Mouse (Mus musculus) right cerebral cortex, postnatal 10 days (tissue): ENCODE results near the gene Rin3.
A peak's percentile ranks its signal among the peaks of the same experiment; 100 is the strongest.

ENCODE experiments used
- DNase-seq, 2 experiments: peaks; one replicate each; pipeline ENCODE4 v3.0.0; 2021; ENCODE audit warnings: low spot score in 2 of 2

The Rin3 gene

GRCm38 (mm10) chr12:102280867-102281503, 1.9 kb upstream of the Rin3 start:
- no peak for DNase-seq

GRCm38 (mm10) chr12:102282126-102282525, 722 bp upstream of the Rin3 start:
- no peak for DNase-seq

- DNase-seq, result peak in 1 of 2 experiments; percentile 45
Observed at GRCm38 (mm10) chr12:102283483-102284266, 827 bp downstream of the Rin3 start.

DNA sequence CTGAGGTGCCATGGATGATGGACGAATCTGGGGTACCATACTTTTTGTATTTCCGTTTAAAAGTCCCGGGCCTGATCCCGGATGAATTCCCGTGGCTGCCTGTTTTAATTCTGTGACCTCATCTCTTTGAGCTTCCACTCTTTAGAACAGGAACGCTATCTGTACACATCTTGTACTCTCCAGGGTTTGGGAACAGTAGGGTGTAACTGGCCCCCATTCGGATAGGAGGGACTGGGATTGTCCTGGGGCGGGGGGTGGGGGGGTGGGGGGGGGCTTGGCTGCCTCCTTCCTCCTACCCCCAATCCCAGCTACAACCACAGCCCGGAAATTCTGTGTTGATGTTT, 1.4 kb downstream of the Rin3 start:
- DNase-seq, result no peak

GRCm38 (mm10) chr12:102284618-102285159, 1.8 kb downstream of the Rin3 start:
- DNase-seq, result no peak

GRCm38 (mm10) chr12:102285318-102285717, 2.5 kb downstream of the Rin3 start:
- no peak for DNase-seq

GRCm38 (mm10) chr12:102285779-102286178, 2.9 kb downstream of the Rin3 start:
- no peak for DNase-seq

DNA sequence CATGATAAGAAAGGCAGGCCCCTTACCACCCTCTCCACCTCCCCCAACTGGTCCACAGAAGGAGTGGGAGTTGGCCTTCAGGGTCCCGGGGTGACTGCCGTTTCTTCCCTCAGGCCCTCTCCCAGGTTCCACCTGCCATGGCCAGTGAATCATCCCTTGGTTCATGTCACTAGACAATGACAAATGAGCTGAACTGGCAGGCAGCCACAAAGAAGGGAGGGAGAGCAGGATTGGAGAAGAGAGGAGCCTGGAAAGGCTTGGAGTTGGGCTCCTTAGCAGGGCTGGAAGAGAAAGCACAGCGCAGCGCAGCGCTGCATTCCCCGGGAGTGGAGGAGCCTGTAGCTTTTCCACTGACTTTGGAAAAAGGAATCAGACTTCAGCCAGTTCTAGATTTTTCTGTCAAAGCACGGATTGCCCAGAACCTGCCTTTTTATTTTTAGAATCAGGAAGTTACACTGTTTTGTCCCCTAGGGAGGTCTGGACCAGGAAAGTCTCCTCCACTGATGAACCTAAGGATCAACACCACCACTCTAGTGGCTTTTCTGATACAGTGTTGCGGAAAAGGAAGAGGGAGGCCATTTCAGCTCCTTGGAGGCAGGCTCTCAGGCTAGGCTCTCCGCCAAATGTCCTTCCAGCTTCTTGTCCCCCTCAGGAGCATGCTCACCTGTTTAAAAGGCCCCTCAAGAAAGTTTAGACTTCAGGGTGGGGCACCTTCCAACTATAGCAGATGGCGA, 4.0 kb downstream of the Rin3 start:
- DNase-seq, result peak in 1 of 2 experiments; percentile 53

GRCm38 (mm10) chr12:102287904-102288602, 5.2 kb downstream of the Rin3 start:
- DNase-seq, result no peak

DNA sequence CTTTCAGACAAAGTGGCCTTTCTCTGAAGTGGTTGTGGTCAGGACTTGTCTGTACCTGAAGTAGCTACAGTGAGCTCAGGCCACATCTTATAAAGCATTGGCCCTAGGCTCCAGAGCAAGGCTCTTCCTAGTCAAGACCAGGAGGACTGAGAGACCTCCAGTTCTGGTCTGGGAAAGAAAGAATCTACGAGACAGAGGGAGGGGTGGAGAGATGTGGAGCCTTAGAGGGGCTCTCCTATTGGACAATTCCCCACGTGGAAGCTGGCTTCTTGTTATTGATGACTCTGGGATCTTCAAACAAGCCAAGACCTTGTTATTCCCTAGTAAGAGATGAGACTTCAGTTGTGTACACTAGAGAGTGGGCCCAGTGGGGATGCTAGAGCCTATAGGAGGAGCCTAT, 6.0 kb downstream of the Rin3 start:
- no peak for DNase-seq

DNA sequence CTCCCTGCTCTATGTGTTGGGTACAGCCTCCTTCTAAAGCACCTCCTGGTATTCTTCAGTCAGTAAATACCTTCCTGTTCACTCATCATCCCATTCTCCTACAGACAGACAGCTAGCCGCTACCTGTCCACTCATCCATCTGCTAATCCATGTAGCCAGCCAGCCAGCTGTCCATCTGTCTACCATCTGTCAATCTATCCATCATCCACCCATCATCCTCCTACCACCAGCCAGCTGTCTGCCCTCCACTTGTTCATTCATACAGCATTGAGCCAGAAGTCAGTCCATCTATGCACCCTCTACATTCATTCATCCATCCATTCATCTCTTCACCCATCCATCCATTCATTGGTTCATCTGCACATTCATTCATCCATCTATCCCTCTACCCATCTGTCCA, 6.7 kb downstream of the Rin3 start:
- DNase-seq, result no peak

DNA sequence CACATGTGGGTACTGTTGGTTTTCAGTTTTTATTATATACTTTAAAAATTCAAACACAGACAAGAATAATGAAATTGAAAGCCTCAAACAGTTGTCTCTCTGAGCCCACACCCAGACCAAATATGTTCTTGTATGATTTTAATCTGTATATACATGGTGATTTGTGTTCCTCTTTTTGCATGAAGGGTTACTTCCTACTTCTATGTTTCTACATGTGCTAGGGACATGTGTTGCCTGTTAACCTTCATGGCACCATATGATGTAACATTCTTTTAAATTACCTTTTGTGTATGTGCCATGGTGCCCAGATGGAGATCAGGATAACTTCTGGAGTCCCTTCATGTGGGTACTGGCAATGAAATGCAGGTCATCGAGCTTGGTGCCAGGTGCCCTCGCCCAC, 7.8 kb downstream of the Rin3 start:
- no peak for DNase-seq

GRCm38 (mm10) chr12:102291686-102292085, 8.8 kb downstream of the Rin3 start:
- no peak for DNase-seq

- DNase-seq, result no peak
Observed at GRCm38 (mm10) chr12:102292501-102293215, 9.8 kb downstream of the Rin3 start.

GRCm38 (mm10) chr12:102294634-102295033, 11.8 kb downstream of the Rin3 start:
- no peak for DNase-seq

DNA sequence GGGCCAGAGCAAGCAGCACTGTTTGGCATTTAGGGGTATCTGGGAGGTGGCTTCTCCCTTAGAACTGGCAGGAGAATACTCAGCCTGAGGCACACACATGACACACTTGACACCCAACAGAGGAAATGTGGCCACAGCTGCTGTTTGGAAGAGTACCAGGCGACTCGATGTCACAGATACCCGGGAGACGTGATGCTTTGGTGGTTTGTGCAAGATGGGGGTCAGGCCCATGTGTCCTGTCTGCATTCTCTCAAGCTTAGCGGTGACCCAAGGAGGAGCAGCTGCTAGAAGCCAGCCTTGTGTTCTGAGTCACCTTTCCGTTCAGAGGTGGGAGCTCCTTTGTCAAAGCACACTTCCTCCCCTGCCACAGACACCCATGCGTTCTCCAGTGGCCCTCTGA, 12.4 kb downstream of the Rin3 start:
- no peak for DNase-seq

DNA sequence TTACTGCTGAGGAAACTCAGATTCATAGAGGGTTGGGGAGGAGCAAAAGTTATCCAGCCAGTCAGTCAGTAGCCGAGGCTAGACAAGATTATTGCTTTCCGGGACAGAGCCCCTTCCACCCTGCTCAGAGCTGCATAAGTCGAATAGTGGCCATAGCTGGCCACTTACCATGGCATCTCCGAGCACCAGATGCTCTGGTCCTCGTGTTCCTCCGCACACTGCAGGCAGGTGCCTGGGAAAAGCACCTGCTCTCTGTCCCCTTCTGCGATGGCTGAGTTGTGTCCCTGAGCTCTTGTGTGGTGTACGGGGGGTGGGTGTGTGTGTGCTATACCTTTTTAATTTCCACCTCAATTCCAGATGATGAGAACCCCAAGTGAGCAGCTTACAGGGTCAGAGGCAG, 12.8 kb downstream of the Rin3 start:
- no peak for DNase-seq

GRCm38 (mm10) chr12:102296361-102296760, 13.5 kb downstream of the Rin3 start:
- DNase-seq, result no peak

- DNase-seq, result no peak
Observed at GRCm38 (mm10) chr12:102296967-102297366, 14.1 kb downstream of the Rin3 start.

- DNase-seq, result no peak
Observed at GRCm38 (mm10) chr12:102299209-102299608, 16.4 kb downstream of the Rin3 start.

GRCm38 (mm10) chr12:102301585-102301984, 18.7 kb downstream of the Rin3 start:
- no peak for DNase-seq
